Mouse (Mus musculus) urinary bladder, postnatal 4 days (tissue): ENCODE measurements at regions not wholly inside any gene's neighbourhood (a gene's known extent, or its start where the extent isn't known, plus 50 kb on each side); places are given as distances from the start of the nearest gene placed in this dataset.

Experiments
- DNase-seq, 2 experiments: peaks; one replicate each; pipeline ENCODE4 v3.0.0; 2021 to 2022; ENCODE audit warnings: low spot score in 2 of 2

GRCm38 (mm10) chr13:107700268-107701139 lies 343.7 kb upstream of the Smim15 start:
- no peak for DNase-seq

DNA sequence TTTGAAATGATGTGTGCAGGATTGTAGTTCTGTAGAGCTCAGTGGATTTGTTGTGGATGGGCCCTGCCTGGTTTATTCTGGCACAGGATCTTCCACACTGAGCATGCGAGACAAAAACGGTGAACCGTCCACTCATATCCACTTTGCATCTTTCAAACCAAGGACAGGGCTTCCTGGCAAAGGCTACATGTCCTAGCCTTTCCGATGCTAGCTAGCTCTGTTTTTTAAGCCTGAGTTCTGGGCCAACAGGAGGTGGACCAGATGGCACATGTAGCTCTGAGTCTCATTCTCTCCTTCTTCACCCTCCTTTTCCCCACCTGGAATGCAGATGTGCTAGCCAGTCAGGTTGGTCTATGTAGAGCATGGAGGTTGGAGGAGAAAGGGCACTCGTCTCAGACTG lies 345.0 kb upstream of the Smim15 start:
- DNase-seq, result no peak

DNA sequence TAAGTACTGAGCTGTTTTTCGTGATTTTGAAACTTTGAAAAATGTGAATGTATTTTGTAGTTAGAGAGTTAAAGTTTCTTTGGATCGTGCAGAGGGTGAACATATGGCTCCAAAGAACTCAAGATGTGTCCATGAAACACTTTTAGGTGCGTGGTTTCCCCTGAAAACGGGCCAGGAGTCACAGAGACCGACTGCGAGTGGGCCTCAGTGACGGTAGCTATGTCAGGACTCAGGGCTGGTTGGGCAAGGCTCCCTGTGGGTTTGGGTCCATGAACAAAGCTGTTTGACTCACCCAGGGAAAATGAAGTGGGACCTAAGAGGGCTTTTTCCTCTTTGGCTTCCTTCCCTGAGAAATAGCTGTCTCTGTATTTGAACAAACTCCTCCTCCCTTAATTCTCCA lies 345.9 kb upstream of the Smim15 start:
- no peak for DNase-seq

GRCm38 (mm10) chr13:107692123-107692830 lies 352.0 kb upstream of the Smim15 start:
- DNase-seq, result no peak

DNA sequence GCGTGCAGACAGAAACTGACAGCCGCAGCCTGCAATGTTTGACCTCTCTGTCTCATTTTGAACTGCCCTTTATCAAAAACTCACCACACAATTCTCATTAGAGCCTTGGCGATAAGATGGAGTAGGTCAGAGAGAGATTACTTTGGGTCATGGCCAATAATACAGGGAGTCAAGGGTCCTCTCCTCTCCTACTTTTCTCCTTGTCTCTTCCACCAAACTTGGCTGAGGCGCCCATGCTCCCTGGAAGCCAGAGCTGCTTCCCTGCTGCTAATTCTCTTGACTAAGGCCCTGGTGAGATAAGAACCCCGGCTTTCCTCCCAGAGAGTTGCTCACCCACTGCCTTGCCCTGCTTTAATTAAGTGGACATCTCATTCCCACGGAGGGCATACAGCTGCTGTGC lies 355.3 kb upstream of the Smim15 start:
- DNase-seq, result no peak

GRCm38 (mm10) chr13:107685231-107685630 lies 359.0 kb upstream of the Smim15 start:
- DNase-seq, result no peak

DNA sequence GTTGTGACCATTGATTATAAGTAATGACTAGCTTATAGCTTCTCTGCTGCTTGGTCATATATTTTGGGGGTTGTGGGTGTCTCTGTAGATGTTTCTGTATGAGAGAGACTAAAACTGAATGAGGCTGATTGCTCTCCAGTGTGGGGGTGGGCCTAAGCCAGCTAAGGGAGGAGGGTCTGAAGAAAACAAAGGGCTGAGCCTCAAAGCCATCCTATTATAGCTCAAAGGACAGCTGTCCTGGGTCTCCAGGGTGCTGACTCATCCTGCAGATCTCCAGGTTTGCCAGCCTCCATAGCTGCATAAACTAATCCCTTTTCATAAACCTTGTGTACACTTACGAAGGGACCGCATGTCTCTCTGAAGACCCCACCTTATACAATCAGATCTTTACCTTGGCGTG lies 360.3 kb upstream of the Smim15 start:
- DNase-seq, result no peak

- DNase-seq, result no peak
Observed at GRCm38 (mm10) chr13:107681719-107682118, 362.5 kb upstream of the Smim15 start.

DNA sequence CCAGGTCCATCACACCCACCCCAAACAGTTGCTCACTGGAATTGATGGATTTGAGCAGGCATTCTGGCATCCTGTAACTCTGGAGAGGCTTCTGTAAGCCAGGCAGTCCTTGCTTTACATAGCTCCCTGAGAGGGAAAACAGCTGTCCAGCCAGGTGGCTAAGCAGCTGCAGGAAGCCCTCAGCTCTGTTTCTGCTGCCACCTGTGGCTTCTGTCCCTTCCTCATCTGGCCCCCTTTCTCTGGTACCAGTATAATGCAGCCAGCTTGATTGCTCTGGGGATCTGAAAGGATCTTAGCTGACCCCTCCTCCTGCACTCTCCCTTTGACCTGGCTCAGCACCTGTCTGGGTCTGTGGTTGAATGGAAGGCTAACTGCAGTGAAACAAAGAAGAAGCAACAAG lies 365.4 kb upstream of the Smim15 start:
- DNase-seq, result no peak

DNA sequence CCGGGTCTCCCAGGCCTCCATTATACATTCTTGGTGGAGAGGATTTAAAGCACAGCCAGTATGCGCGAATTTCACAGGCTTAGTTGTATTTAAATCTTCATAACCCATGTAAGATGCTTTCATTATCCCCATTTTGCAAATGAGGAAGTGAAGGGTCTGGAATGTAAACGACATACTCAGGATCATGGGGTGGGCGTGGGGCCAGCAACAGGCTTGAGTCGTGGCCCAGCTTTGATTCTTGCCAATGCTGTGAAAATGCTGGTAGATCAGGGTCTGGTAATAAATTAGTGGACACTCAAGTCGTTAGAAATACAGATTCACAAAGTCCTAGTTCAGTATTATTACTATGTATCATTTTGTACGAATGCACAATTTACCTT lies 367.2 kb upstream of the Smim15 start:
- peak in 1 of 2 experiments; percentile 28 for DNase-seq

- DNase-seq, result peak in 1 of 2 experiments; percentile 36
Observed at GRCm38 (mm10) chr13:107676310-107677090, 367.7 kb upstream of the Smim15 start.

- DNase-seq, result no peak
Observed at GRCm38 (mm10) chr13:107672166-107672565, 372.1 kb upstream of the Smim15 start.

GRCm38 (mm10) chr13:107668509-107668908 lies 375.7 kb upstream of the Smim15 start:
- no peak for DNase-seq

DNA sequence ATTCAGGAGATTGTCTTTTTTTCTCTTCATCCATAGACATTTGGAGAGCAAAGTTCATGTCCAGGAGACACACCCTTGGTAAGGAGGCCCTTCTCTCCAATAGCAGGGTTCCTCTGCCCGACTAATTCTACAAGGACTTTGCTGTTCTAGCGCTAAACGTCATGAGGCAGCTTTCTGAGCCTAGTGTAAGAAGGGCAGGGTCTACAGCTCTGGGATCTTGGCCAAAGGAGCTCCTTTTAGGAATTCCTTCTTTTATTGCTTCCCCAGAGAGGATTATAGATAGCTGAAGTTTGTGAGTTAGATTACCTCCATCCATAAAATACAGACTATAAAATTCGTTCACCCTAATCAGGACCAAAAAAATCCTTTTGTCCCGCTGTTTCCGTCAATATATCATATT lies 378.5 kb upstream of the Smim15 start:
- DNase-seq, result no peak

DNA sequence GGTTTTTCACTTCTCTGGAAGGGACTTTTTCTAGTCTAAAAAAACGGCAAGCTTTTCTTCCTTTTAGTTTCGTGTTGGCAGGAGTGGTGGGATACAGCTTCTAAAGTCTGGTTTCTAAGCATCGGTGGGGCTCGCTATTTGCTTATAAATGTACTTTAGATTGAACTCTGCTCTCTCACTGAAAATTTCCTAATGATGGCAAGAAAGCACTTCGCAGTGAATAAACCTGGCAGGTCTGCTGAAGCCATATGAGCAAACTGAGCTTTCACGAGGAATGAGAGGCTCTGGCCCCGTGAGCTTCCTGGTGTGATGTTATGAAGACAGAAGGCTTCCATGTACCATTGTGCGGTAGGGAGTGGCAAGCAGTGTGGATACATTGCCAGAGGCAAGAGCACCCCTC lies 380.0 kb upstream of the Smim15 start:
- no peak for DNase-seq

- DNase-seq, result no peak
Observed at GRCm38 (mm10) chr13:107663745-107664144, 380.5 kb upstream of the Smim15 start.

GRCm38 (mm10) chr13:107661414-107661813 lies 382.8 kb upstream of the Smim15 start:
- no peak for DNase-seq

- no peak for DNase-seq
Observed at GRCm38 (mm10) chr13:107645865-107646645, 398.2 kb upstream of the Smim15 start.

GRCm38 (mm10) chr13:107645121-107645864 lies 399.0 kb upstream of the Smim15 start:
- DNase-seq, result no peak

DNA sequence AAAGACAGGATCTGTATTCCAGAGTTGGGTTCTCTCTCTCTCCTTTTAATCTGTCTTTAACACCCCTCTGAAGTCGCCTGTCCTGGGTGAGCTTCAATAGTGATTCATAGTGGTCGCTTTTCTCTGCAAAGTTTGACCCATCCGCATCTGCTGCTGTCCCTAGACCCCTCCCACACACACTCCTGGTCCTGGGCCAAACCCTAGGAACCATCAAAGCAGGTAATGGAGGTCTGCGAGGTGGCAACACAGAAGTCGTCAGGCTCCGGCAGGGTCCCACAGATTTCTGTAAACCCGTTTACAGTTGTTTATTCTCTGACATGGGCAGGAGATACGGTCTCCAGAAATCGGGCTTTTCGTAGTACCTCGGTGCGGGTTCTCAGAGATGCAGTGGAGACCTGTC lies 399.5 kb upstream of the Smim15 start:
- DNase-seq, result no peak
